Mouse (Mus musculus) layer of hippocampus, adult 11-12 months (tissue): ENCODE results near the gene Apex1.
A peak's percentile ranks its signal among the peaks of the same experiment; 100 is the strongest.
"Not testable (repeated sequence)": the region's sequence is repeated elsewhere in the genome, so short reads cannot be mapped to it uniquely, and the experiment has no call there.

Experiments used
- DNase-seq: peaks from one replicate; pipeline ENCODE4 v3.0.0; 2022; ENCODE audit warnings: low spot score

Gene Apex1

DNA sequence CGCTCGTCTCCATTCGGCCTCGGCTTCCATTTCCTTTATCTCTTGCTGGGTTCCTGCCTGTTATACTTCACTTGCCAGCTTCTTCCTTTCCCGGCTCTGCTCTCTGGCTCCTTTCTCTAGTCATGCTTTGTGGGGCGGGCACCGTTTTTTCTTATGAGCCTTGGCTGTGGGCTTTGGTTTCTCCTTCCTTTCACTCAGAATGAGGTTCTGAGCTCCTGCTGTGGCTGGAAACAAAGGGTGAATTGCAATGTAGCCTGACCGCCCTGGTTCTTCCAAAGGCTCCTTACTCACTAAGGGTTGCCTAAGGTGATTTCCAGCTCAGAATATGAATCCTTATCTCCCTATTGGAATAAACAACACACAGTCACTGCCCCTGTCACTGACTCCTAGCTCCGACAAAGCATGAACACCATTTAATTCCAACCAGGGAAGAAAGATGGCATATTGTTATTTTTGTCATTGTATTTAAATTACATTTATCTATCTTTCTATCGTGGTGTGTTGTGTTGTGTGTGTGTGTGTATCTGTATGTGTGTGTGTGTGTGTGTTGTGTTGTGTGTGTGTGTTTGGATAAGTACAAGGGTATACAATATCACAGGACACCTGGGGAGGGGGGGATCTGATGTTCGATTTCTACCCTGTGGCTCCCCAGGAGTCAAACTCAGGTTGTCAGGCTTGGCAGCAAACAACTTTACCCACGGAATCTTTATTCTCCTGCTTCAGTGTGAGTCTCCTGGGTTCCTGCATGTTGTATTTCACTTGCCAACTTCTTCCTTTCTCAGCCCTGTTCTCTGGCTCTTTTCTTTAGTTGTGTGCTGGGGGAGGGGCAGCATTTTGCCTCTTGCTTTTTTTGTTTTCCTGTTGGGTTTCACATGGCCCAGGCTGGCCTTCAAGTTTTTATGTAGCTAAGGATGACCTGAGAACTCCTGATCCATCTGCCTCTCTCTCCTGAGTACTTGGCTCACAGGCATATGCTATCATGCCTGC lies 45.1 kb downstream of the Apex1 start:
- peak; percentile 45 for DNase-seq

DNA sequence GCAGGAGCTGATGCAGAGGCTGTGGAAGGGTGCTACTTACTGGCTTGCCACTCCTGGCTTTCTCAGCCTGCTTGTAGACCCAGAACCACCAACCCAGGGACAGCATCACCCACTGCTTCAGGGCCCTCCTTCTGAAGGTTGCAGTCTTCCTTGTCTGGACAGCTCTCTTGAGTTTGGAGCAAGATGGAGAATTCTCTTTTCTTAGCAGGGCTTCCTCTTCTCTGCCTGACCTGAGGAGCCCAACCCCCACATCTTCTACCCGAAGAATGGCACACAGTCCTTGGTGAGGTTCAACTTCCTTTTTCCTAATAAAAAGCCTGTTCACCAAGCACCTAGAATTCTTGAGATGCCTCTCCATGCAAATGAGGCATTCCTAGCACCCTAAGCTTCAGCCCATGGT lies 46.1 kb downstream of the Apex1 start:
- no peak for DNase-seq

DNA sequence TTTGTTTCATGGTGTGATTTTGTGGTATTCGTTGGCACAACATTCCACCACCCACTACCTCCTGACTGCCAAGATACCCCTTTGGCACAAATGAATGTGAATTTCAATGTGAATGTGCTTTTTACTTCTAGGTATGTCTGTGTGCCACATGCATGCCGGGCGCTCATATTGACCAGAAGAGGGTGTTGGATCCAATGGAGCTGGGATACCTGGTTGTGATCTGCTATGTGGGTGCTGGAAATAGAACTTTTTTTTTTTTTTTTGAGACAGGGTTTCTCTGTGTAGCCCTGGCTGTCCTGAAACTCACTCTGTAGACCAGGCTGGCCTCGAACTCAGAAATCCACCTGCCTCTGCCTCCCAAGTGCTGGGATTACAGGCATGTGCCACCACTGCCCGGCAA lies 48.3 kb downstream of the Apex1 start:
- DNase-seq: not testable (repeated sequence)

DNA sequence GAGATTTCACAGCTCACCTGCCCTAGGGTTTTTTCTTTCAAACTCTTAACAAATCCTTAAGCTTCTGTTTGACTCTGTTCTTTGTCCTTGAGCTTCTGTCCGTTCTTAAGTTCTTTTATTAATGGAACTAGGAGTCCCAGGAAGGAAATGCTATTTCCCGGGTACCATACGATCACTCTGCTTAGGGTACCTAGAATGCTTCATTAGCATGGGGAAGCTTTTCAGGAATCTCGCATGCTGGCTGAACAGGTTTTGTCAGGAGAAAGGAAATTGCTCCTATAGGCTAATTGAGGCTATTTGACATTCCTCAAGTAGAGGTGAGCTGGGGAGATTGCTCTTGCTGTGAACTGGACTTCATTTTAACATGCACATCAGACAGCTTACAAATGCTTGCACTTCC lies 48.9 kb downstream of the Apex1 start:
- no peak for DNase-seq

DNA sequence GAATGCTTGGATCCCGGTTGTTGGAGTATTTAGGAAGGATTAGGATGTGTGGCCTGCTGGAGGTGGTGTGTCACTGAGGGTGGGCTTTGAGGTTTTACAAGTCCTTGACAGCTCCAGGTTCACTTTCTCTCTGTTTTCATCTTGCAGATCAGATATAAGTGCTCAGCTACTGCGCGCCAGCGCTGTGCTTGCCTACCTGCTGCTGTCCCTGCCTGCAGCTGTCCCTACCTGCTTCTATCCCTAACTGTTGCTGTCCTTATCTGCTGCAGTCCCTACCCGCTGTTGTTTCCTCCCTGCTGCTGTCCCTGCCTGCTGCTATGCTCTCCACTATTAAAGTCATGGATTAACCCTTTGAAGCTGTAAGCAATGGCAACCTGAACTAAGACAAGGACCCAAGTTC lies 50.2 kb downstream of the Apex1 start:
- DNase-seq: no peak

DNA sequence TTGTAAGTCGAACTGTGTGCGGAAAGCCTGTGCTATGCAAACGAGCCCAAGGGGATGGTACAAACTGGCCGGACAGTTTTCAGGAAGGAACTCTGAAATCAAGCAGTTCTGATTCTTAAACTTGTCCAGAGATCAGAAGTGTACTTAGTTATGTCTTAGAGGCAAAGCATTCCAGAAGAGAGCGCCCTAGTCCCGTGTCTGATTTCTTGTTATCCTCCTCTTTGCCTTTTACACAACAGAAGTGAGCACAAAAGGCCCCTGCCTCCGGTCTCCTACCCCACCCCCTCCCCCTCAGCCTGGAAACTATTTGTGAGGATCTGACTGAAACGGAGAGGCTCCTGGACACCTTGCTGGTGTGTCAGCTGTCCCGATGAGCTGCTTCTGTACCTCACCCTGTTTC lies 51.9 kb downstream of the Apex1 start:
- DNase-seq: no peak
